Mouse (Mus musculus): ENCODE results near the gene Shkbp1.

DNA sequence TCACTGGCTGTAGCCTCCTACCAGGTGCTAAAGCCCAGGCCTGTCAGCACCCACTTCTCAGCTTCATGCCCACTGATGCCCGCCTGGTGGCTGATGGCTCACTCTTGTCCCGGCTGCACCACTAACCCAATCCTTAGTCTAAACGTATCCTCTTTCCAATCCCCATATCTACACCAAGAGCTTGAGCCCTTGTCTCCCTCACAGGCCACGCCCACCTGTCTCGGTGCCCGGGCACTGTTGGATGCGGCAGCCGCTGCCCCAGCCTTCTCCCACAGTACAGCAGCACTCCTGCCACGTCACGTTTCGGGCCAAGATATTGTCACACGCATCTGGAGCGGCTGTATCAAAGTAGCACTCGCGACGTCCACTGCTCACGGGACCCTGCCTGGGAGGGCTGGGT lies 45.5 kb downstream of the Shkbp1 start:
- TF ChIP-seq CTCF (IDR thresholded peaks at IDR 0.05; ENCODE audit: low read depth) (no peak), EP300 (IDR thresholded peaks at IDR 0.05; ENCODE audit: low read depth) (no peak)
